In genomic region chr19:36377729-36378128, GRCm38 (mm10) we compare ENCODE assay signal across 20 mouse cellular contexts. TPM values are rescaled to one million over a fixed set of nuclear protein-coding genes. Genes with fewer than 3 reads are reported as not detected.
A peak's percentile ranks its signal among the peaks of the same experiment; 100 is the strongest.
DNase-seq lines count a peak whose midpoint lies in the region; ATAC-seq lines count a peak whose summit lies in the region.
"Had no signal": no experiment of that assay in that cellular context is flagged by ENCODE, and none has a peak within 500 bp of the region (broad histone marks: within the 10 kb centered on the region; RNA-seq: fewer than 3 reads in every experiment).

No protein-coding gene starts in this region.

- no peak overlapping the region for H3K27ac ChIP-seq in forebrain, embryonic 15.5 days (replicated peaks)
- H3K27ac ChIP-seq in forebrain, embryonic 12.5 days = no peak overlapping the region
- H3K27ac ChIP-seq in midbrain, embryonic 11.5 days (ENCODE audit: low read depth, low read length) = no peak overlapping the region
- no peak overlapping the region for H3K27ac ChIP-seq in midbrain, embryonic 10.5 days (replicated peaks)
- H3K27ac ChIP-seq in hindbrain, embryonic 14.5 days = no peak overlapping the region
- no peak overlapping the region for H3K27ac ChIP-seq in midbrain, embryonic 15.5 days
- H3K27ac ChIP-seq: embryonic facial prominence, embryonic 13.5 days; limb, embryonic 10.5 days; stomach, embryonic 15.5 days had no signal

- ATAC-seq in forebrain, embryonic 15.5 days (replicated peaks) = 0 out of 2 replicates have a peak, but pooled peaks have one; percentile 57
- ATAC-seq in forebrain, embryonic 12.5 days (ENCODE audit: low FRiP score) = no peak
- ATAC-seq in midbrain, embryonic 11.5 days (ENCODE audit: low FRiP score) = 0 out of 2 replicates have a peak, but pooled peaks have one; percentile 27
- peak; percentile 74 for ATAC-seq in hindbrain, embryonic 14.5 days (ENCODE audit: low FRiP score)
- peak; percentile 81 for ATAC-seq in midbrain, embryonic 15.5 days (replicated peaks)

- DNase-seq in midbrain, embryonic 11.5 days (ENCODE audit: low spot score, missing footprints) = no peak
- DNase-seq in midbrain, embryonic 10.5 days (ENCODE audit: low spot score) = no peak
- DNase-seq in hindbrain, embryonic 14.5 days (ENCODE audit: low spot score) = no peak
- no peak for DNase-seq in right cerebral cortex, postnatal 25 days
- no peak for DNase-seq in frontal cortex, postnatal 14 days (ENCODE audit: low spot score in 2 of 2)
- DNase-seq: adrenal gland, postnatal 14 days; cerebellum, adult 9-10 months; heart, adult 18-20 months; kidney, adult 9 months; lung, embryonic 14.5 days; lung, postnatal 4 days; spleen, adult 18-20 months; thymus, adult 2 months had no signal

- H3K4me2 ChIP-seq in forebrain, embryonic 15.5 days (replicated peaks) = no peak overlapping the region
- no peak overlapping the region for H3K4me2 ChIP-seq in forebrain, embryonic 12.5 days
- no peak overlapping the region for H3K4me2 ChIP-seq in midbrain, embryonic 11.5 days
- H3K4me2 ChIP-seq in hindbrain, embryonic 14.5 days (replicated peaks) = no peak overlapping the region
- H3K4me2 ChIP-seq in midbrain, embryonic 15.5 days = no peak overlapping the region
- H3K4me2 ChIP-seq: embryonic facial prominence, embryonic 13.5 days; liver, embryonic 11.5 days; lung, embryonic 14.5 days; stomach, embryonic 15.5 days had no signal

- 78% methylated on average over 7 of the region's 7 CpGs for WGBS in forebrain, embryonic 15.5 days
- WGBS in forebrain, embryonic 12.5 days = 83% methylated on average over 7 of the region's 7 CpGs
- 80% methylated on average over 7 of the region's 7 CpGs for WGBS in midbrain, embryonic 11.5 days
- WGBS in midbrain, embryonic 10.5 days = 92% methylated on average over 7 of the region's 7 CpGs
- 59% methylated on average over 7 of the region's 7 CpGs for WGBS in hindbrain, embryonic 14.5 days
- WGBS in midbrain, embryonic 15.5 days = 69% methylated on average over 7 of the region's 7 CpGs

- no peaks in the 10 kb centered on the region for H3K27me3 ChIP-seq in forebrain, embryonic 15.5 days
- H3K27me3 ChIP-seq in forebrain, embryonic 12.5 days = no peaks in the 10 kb centered on the region
- no peaks in the 10 kb centered on the region for H3K27me3 ChIP-seq in midbrain, embryonic 11.5 days (ENCODE audit: control insufficient read depth, insufficient read depth, low read length)
- H3K27me3 ChIP-seq in midbrain, embryonic 10.5 days (ENCODE audit: low read depth, poor library complexity, severe bottlenecking) = 0 out of 2 replicates have a peak, but pooled peaks cover 9% of the 10 kb centered on the region
- no peaks in the 10 kb centered on the region for H3K27me3 ChIP-seq in hindbrain, embryonic 14.5 days (ENCODE audit: control insufficient read depth, insufficient read depth, low read length)
- H3K27me3 ChIP-seq in midbrain, embryonic 15.5 days (replicated peaks) = no peaks in the 10 kb centered on the region
- H3K27me3 ChIP-seq: embryonic facial prominence, embryonic 13.5 days; stomach, embryonic 15.5 days had no signal

- no peak overlapping the region for H3K4me3 ChIP-seq in forebrain, embryonic 15.5 days
- H3K4me3 ChIP-seq in forebrain, embryonic 12.5 days (replicated peaks) = no peak overlapping the region
- no peak overlapping the region for H3K4me3 ChIP-seq in midbrain, embryonic 11.5 days (ENCODE audit: low read depth, low read length)
- no peak overlapping the region for H3K4me3 ChIP-seq in midbrain, embryonic 10.5 days
- H3K4me3 ChIP-seq in hindbrain, embryonic 14.5 days (replicated peaks; ENCODE audit: low read length) = no peak overlapping the region
- H3K4me3 ChIP-seq in midbrain, embryonic 15.5 days = no peak overlapping the region
- H3K4me3 ChIP-seq: embryonic facial prominence, embryonic 13.5 days; limb, embryonic 10.5 days; stomach, embryonic 15.5 days had no signal

- H3K4me1 ChIP-seq in forebrain, embryonic 15.5 days = no peaks in the 10 kb centered on the region
- peaks cover 3% of the 10 kb centered on the region; the same call in 1 of the 2 replicates for H3K4me1 ChIP-seq in forebrain, embryonic 12.5 days
- H3K4me1 ChIP-seq in midbrain, embryonic 11.5 days (ENCODE audit: control insufficient read depth, insufficient read depth, low read length) = no peaks in the 10 kb centered on the region
- H3K4me1 ChIP-seq in midbrain, embryonic 10.5 days = peaks cover 8% of the 10 kb centered on the region
- H3K4me1 ChIP-seq in hindbrain, embryonic 14.5 days (replicated peaks; ENCODE audit: control insufficient read depth, insufficient read depth, low read length) = no peaks in the 10 kb centered on the region
- no peaks in the 10 kb centered on the region for H3K4me1 ChIP-seq in midbrain, embryonic 15.5 days
- H3K4me1 ChIP-seq: embryonic facial prominence, embryonic 13.5 days; limb, embryonic 10.5 days; stomach, embryonic 15.5 days had no signal

- H3K9me3 ChIP-seq in forebrain, embryonic 15.5 days = no peaks in the 10 kb centered on the region
- no peaks in the 10 kb centered on the region for H3K9me3 ChIP-seq in forebrain, embryonic 12.5 days
- H3K9me3 ChIP-seq in midbrain, embryonic 11.5 days (ENCODE audit: control insufficient read depth, low read length) = no peaks in the 10 kb centered on the region
- no peaks in the 10 kb centered on the region for H3K9me3 ChIP-seq in midbrain, embryonic 10.5 days (replicated peaks)
- no peaks in the 10 kb centered on the region for H3K9me3 ChIP-seq in hindbrain, embryonic 14.5 days (ENCODE audit: control insufficient read depth, low read length)
- no peaks in the 10 kb centered on the region for H3K9me3 ChIP-seq in midbrain, embryonic 15.5 days
- H3K9me3 ChIP-seq: embryonic facial prominence, embryonic 13.5 days; limb, embryonic 10.5 days; stomach, embryonic 15.5 days had no signal

- H3K9ac ChIP-seq in forebrain, embryonic 15.5 days (replicated peaks) = no peak overlapping the region
- no peak overlapping the region for H3K9ac ChIP-seq in forebrain, embryonic 12.5 days
- no peak overlapping the region for H3K9ac ChIP-seq in midbrain, embryonic 11.5 days (ENCODE audit: low read length)
- H3K9ac ChIP-seq in hindbrain, embryonic 14.5 days = no peak overlapping the region
- H3K9ac ChIP-seq in midbrain, embryonic 15.5 days = no peak overlapping the region
- H3K9ac ChIP-seq: embryonic facial prominence, embryonic 13.5 days; lung, embryonic 14.5 days; stomach, embryonic 15.5 days had no signal

- H3K36me3 ChIP-seq in forebrain, embryonic 15.5 days = no peaks in the 10 kb centered on the region
- H3K36me3 ChIP-seq in forebrain, embryonic 12.5 days (replicated peaks) = no peaks in the 10 kb centered on the region
- H3K36me3 ChIP-seq in midbrain, embryonic 11.5 days (ENCODE audit: control insufficient read depth, insufficient read depth, low read length) = no peaks in the 10 kb centered on the region
- no peaks in the 10 kb centered on the region for H3K36me3 ChIP-seq in midbrain, embryonic 10.5 days
- no peaks in the 10 kb centered on the region for H3K36me3 ChIP-seq in hindbrain, embryonic 14.5 days (replicated peaks; ENCODE audit: control insufficient read depth, insufficient read depth)
- no peaks in the 10 kb centered on the region for H3K36me3 ChIP-seq in midbrain, embryonic 15.5 days (replicated peaks)
- H3K36me3 ChIP-seq: embryonic facial prominence, embryonic 13.5 days; limb, embryonic 10.5 days; stomach, embryonic 15.5 days had no signal

RNA-seq across cellular contexts. Expression of gene Pcgf5, which starts 29.6 kb away (rescaled TPM):
- polyA plus RNA-seq in forebrain, embryonic 15.5 days (2015; fragmentation: Nextera tagmentation; extraction: Ambion mirVana) = 14.2 and 16.1 TPM in 2 replicates
- polyA plus RNA-seq in forebrain, embryonic 12.5 days (2016; fragmentation: Nextera tagmentation; extraction: Ambion mirVana) = 20.0 and 21.3 TPM in 2 replicates
- 10.2 and 10.9 TPM in 2 replicates for polyA plus RNA-seq in midbrain, embryonic 11.5 days (2014; fragmentation: Nextera tagmentation; extraction: Ambion mirVana)
- polyA plus RNA-seq in midbrain, embryonic 10.5 days (2016; fragmentation: Nextera tagmentation; extraction: Ambion mirVana) = 10.8 and 11.3 TPM in 2 replicates
- polyA plus RNA-seq in hindbrain, embryonic 14.5 days (2014; fragmentation: Nextera tagmentation; extraction: Ambion mirVana) = 7.6 and 8.9 TPM in 2 replicates
- polyA plus RNA-seq in midbrain, embryonic 15.5 days (2015; fragmentation: Nextera tagmentation; extraction: Ambion mirVana) = 8.4 and 9.9 TPM in 2 replicates
